Mouse (Mus musculus) limb, embryonic 15.5 days (tissue): ENCODE results near the gene Gm20388. TPM values are rescaled to one million over a fixed set of nuclear protein-coding genes. Genes with fewer than 3 reads are reported as not detected.
"Not testable (repeated sequence)": the region's sequence is repeated elsewhere in the genome, so short reads cannot be mapped to it uniquely, and the experiment has no call there.

ENCODE experiments used
- ATAC-seq: fragments of 200-750 bp; cut with Nextera tagmentation; 2 replicates; pipeline ENCODE4 v1.8.0; 2017; ENCODE audit warnings: low read depth, moderate TSS enrichment; ENCODE audit not compliant: insufficient number of reproducible peaks, low FRiP score, low TSS enrichment
- H3K27ac ChIP-seq: fragments of 300-500 bp; sonication (generic); 2 replicates; pipeline ENCODE4 v1.5.1; 2015; ENCODE audit warnings: moderate library complexity, mild to moderate bottlenecking, inconsistent platforms
- H3K27me3 ChIP-seq: fragments of 300-500 bp; sonication (generic); 2 replicates; pipeline ENCODE4 v1.6.1; 2015; ENCODE audit warnings: inconsistent platforms
- H3K36me3 ChIP-seq: fragments of 300-500 bp; sonication (generic); 2 replicates; pipeline ENCODE4 v1.6.1; 2015; ENCODE audit warnings: inconsistent platforms
- H3K4me1 ChIP-seq: fragments of 300-500 bp; sonication (generic); 2 replicates; pipeline ENCODE4 v1.6.1; 2015; ENCODE audit warnings: inconsistent platforms
- H3K4me2 ChIP-seq: fragments of 300-500 bp; sonication (generic); 2 replicates; pipeline ENCODE4 v1.6.1; 2015; ENCODE audit warnings: mild to moderate bottlenecking, inconsistent platforms
- H3K4me3 ChIP-seq: fragments of 300-500 bp; sonication (generic); 2 replicates; pipeline ENCODE4 v1.5.1; 2015; ENCODE audit warnings: mild to moderate bottlenecking, inconsistent platforms
- H3K9ac ChIP-seq: fragments of 300-500 bp; sonication (generic); 2 replicates; pipeline ENCODE4 v1.6.1; 2015; ENCODE audit warnings: inconsistent platforms
- H3K9me3 ChIP-seq: fragments of 300-500 bp; sonication (generic); 2 replicates; pipeline ENCODE4 v1.6.1; 2016; ENCODE audit warnings: inconsistent platforms
- WGBS: fragments of 180-500 bp; shearing (Covaris S2); methylation state at CpG from one replicate; pipeline ENCODE4 v1.1.7; 2015; 5-methylcytosine and 5-hydroxymethylcytosine counted together
- polyA plus RNA-seq: library from polyadenylated mRNA; unstranded; fragments of >200 nt; fragmentation: Nextera tagmentation; extraction: Ambion mirVana; gene quantifications from 2 replicates; pipeline ENCODE4 v1.2.1, GENCODE M21; 2015

The Gm20388 gene
- polyA plus RNA-seq, 1 experiment from 2014 or later, result 4.9 TPM

- Histone ChIP-seq H3K27ac (no peak overlapping the region), H3K4me2 (no peak overlapping the region), H3K4me3 (no peak overlapping the region), H3K9me3 (no peaks in the 10 kb centered on the region), H3K9ac (no peak overlapping the region), H3K36me3 (no peaks in the 10 kb centered on the region), H3K4me1 (peaks cover 14% of the 10 kb centered on the region; the same call in 1 of the 2 replicates), H3K27me3 (peaks cover 9% of the 10 kb centered on the region; the same call in 1 of the 2 replicates)
- ATAC-seq, result no peak
- WGBS, result 58% methylated on average over 2 of the region's 2 CpGs
These were observed 788.9 kb downstream of the Gm20388 start for GRCm38 (mm10) chr8:120699565-120699964.

DNA sequence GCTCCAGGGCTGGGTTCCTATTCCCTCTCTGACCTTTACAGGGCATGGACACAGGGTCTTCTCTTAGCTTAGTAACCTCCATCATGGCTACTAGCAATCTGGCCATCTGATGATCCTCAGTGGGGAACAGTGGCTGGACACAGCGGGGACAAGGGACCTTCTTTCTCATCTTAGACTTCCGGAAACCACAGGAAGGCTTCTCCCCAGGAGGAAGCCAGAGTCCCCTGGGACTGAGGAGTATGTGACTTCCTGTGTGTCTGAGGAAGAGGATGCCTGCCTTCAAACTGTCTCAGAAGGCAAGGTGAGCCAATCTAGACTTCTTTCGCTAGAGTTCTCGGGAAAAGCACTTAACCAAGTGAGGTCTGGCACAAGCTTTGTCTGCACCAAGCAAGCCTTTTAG lies 789.4 kb downstream of the Gm20388 start:
- 85% methylated on average over 4 of the region's 4 CpGs for WGBS
- no peak overlapping the region for H3K27ac ChIP-seq
- ATAC-seq, result no peak

DNA sequence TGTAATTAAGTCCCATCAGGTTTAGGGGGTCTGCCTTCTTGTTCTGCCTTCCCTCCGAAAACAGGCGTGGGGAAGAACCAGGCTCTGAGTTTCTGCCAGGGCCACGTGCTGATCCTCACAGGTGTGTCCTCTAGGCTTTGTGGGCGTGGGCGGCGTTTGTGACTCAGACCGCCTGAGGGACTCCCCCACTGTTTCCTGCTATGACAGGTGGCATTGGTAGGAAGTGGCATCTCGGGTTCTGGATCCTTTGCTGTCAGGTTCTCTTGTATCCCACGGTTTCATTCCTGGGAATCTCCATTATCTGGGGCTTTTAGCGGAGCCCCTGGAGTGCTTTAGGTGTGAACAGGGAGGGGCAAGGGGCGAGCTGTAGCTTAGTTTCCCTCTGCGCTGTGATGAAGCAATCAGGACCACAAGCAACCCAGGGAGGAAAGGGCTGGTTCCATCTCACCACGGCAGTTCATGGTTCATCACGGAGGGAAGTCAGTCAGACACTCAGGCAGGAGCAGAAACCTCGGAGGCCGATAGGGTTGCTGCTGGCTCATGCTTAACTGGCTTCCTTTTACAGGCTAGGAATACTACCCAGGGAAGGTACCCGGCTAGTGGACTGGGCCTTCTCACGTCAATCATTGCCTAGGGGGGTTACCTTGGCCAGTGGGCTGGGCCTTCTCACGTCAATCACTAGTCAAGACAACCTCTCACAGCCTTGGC lies 791.3 kb downstream of the Gm20388 start:
- Histone ChIP-seq H3K27me3 (peaks cover 13% of the 10 kb centered on the region), H3K4me2 (no peak overlapping the region), H3K36me3 (no peaks in the 10 kb centered on the region), H3K9me3 (no peaks in the 10 kb centered on the region), H3K4me1 (peaks cover 7% of the 10 kb centered on the region; the same call in 1 of the 2 replicates), H3K27ac (no peak overlapping the region), H3K4me3 (no peak overlapping the region), H3K9ac (no peak overlapping the region)
- ATAC-seq, result no peak
- 36% methylated on average over 19 of the region's 19 CpGs for WGBS

More for the DNA sequence above, 789.4 kb downstream of the Gm20388 start:
- Histone ChIP-seq H3K9me3 (no peaks in the 10 kb centered on the region), H3K27me3 (peaks cover 11% of the 10 kb centered on the region; the same call in 1 of the 2 replicates), H3K36me3 (no peaks in the 10 kb centered on the region), H3K4me2 (no peak overlapping the region), H3K4me1 (peaks cover 13% of the 10 kb centered on the region; the same call in 1 of the 2 replicates), H3K4me3 (no peak overlapping the region), H3K9ac (no peak overlapping the region)

DNA sequence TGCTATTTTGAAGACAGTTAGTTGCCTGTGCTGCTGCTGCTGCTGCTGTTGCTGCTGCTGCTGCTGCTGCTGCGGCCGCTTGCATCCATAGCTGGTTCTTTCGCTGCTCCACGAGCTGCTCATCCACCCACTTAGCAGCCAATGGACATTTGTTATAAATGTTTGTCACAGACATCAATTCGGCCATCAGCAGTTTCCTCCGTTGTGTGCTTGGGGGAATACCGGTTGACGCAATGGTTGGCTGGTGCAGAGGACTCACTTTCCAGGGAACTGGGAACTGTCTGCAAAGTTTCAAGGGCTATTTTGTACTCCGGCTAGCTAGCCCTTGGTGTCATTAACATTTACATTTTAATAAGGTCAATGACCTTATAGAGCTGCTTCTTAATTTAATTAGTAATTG lies 793.6 kb downstream of the Gm20388 start:
- no peaks in the 10 kb centered on the region for H3K9me3 ChIP-seq
- no peak overlapping the region for H3K4me2 ChIP-seq
- no peak for ATAC-seq
- H3K27ac ChIP-seq, result no peak overlapping the region
- no peak overlapping the region for H3K4me3 ChIP-seq
- H3K9ac ChIP-seq, result no peak overlapping the region
- H3K36me3 ChIP-seq, result no peaks in the 10 kb centered on the region
- 26% methylated on average over 9 of the region's 9 CpGs for WGBS
- peaks cover 2% of the 10 kb centered on the region; the same call in 1 of the 2 replicates for H3K4me1 ChIP-seq
- peaks cover 13% of the 10 kb centered on the region for H3K27me3 ChIP-seq

- Histone ChIP-seq H3K27ac (no peak overlapping the region), H3K4me3 (no peak overlapping the region), H3K9me3 (no peaks in the 10 kb centered on the region), H3K9ac (no peak overlapping the region), H3K4me1 (peaks cover 2% of the 10 kb centered on the region; the same call in 1 of the 2 replicates), H3K36me3 (no peaks in the 10 kb centered on the region), H3K4me2 (no peak overlapping the region), H3K27me3 (peaks cover 13% of the 10 kb centered on the region)
- 70% methylated on average over 15 of the region's 15 CpGs for WGBS
- ATAC-seq, result no peak
These were observed 794.5 kb downstream of the Gm20388 start for GRCm38 (mm10) chr8:120705163-120705562.

DNA sequence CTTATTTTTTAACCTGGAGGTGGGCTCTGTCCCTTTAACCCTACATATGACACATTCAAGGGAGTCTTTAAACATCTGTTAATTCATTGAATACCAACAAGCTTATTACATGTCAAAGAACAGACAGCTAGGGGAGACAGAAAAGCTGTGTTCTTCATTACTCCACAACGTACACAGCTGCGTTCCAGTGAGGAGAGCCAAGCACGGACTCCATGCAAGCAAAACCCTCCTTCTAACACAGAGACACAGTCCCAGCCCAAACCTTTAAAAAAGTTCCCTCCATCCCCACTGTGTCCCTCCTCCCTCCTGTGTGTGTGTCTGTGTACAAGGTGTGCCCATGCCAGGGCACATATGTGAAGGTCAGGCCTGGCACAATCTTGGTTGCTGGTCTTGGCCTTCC lies 795.6 kb downstream of the Gm20388 start:
- ATAC-seq, result no peak
- H3K9ac ChIP-seq, result no peak overlapping the region
- peaks cover 13% of the 10 kb centered on the region for H3K27me3 ChIP-seq
- H3K27ac ChIP-seq, result no peak overlapping the region
- H3K4me2 ChIP-seq, result no peak overlapping the region
- 63% methylated on average over 3 of the region's 3 CpGs for WGBS
- no peak overlapping the region for H3K4me3 ChIP-seq
- H3K9me3 ChIP-seq, result no peaks in the 10 kb centered on the region
- no peaks in the 10 kb centered on the region for H3K36me3 ChIP-seq
- peaks cover 2% of the 10 kb centered on the region; the same call in 1 of the 2 replicates for H3K4me1 ChIP-seq

- H3K4me2 ChIP-seq, result no peak overlapping the region
- no peak for ATAC-seq
- H3K9me3 ChIP-seq, result no peaks in the 10 kb centered on the region
- H3K36me3 ChIP-seq, result no peaks in the 10 kb centered on the region
- H3K27me3 ChIP-seq, result peaks cover 8% of the 10 kb centered on the region
- 0 out of 2 replicates have a peak, but pooled peaks cover under 1% of the 10 kb centered on the region for H3K4me1 ChIP-seq
- no peak overlapping the region for H3K4me3 ChIP-seq
- no peak overlapping the region for H3K27ac ChIP-seq
- no peak overlapping the region for H3K9ac ChIP-seq
- WGBS, result 80% methylated on average over 10 of the region's 10 CpGs
These were observed 798.5 kb downstream of the Gm20388 start for GRCm38 (mm10) chr8:120709176-120709575.

DNA sequence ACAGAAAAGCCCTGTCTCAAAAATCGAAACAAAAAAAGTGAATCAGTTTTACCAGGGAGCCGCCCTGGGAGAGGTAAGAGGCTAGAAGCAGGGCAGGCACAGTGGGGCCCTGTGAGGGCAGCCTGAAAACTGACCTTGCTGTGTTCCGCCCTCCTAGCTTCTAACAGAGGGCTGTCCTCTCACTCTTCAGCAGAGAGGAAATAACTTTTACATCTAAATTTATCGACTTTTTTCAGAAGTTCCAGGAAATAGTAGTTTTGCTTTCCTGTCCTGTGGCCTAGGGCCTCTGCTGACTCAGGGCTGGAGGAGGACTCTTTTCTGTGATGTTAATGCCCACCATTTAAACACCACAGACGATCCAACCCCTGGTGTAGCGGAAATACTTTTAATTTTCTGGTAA lies 804.6 kb downstream of the Gm20388 start:
- 70% methylated on average over 6 of the region's 6 CpGs for WGBS
- no peak overlapping the region for H3K9ac ChIP-seq
- no peak for ATAC-seq
- H3K27me3 ChIP-seq, result no peaks in the 10 kb centered on the region
- no peak overlapping the region for H3K4me3 ChIP-seq
- no peak overlapping the region for H3K27ac ChIP-seq
- no peaks in the 10 kb centered on the region for H3K36me3 ChIP-seq
- H3K4me1 ChIP-seq, result no peaks in the 10 kb centered on the region
- H3K4me2 ChIP-seq, result no peak overlapping the region
- H3K9me3 ChIP-seq, result no peaks in the 10 kb centered on the region

DNA sequence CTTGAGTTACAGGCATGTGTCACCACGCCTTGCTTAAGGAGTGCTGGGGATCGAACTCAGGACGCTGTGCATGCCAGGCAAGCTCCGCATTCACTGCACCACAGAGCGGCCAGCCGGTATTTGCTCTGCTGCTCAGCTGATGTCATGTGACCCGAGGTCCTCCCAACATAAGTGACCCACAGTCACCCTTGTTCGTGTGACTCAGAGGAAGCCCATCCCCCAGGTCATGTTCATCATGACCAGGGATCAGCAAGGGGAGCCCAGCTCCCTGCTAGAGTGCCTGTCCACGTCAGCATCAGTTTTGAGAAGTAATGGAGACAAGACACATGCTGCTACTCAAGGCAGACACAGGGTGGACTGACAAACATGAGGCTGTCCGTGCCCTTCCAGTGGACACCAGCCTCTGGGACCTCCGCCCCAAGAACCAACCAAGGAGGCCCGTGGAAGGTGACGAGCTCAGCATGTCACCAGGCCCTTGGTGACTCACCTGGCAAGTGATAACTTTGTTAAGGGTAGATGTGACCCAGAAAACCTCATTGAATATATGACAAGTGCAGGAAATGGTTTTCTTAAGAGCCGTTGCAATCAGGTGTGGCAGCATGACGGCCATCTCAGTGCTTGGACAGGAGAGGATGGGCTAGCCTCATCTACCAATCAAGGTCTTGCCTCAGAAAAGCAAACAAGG lies 805.5 kb downstream of the Gm20388 start:
- WGBS, result 82% methylated on average over 15 of the region's 15 CpGs
- Histone ChIP-seq H3K4me1 (no peaks in the 10 kb centered on the region), H3K36me3 (no peaks in the 10 kb centered on the region), H3K9me3 (no peaks in the 10 kb centered on the region), H3K27me3 (no peaks in the 10 kb centered on the region), H3K9ac (no peak overlapping the region), H3K4me3 (no peak overlapping the region), H3K4me2 (no peak overlapping the region), H3K27ac (no peak overlapping the region)
- 0 out of 2 replicates have a peak, but pooled peaks have one; percentile 24 for ATAC-seq

DNA sequence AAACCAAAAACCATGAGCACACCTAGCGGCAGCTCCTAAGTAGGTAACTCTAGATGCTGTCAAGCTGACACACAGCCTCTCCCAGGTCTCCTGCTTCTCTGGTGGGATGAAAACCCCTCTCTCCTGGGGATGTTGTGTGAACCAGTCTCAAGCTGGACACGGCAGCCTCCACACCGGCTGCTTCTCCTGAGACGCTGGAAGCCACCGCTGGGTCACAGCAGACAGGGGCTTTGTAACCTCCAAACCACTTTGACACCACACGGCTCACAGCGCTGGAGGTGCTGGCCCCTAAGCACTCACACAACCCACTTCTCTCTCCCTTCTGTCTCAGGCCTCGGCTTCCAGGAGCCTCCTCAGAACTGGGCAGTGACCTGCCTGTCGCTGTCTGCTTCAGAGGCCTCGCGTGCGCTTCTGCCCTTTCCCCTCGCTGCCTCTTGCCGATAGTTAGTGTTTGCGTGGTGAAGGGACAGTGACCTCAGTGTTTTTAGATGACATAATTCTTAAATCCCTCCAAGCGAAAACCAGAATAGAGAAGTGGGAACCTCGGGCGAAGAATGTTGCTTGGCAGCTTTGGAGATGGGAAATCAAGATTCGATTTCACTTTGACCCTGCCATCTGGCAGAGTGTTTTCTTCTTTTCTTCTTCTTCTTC lies 809.1 kb downstream of the Gm20388 start:
- Histone ChIP-seq H3K4me1 (no peaks in the 10 kb centered on the region), H3K9me3 (no peaks in the 10 kb centered on the region), H3K27ac (no peak overlapping the region), H3K4me2 (no peak overlapping the region), H3K36me3 (no peaks in the 10 kb centered on the region), H3K27me3 (no peaks in the 10 kb centered on the region), H3K9ac (no peak overlapping the region), H3K4me3 (no peak overlapping the region)
- WGBS, result 64% methylated on average over 19 of the region's 19 CpGs
- no peak for ATAC-seq

DNA sequence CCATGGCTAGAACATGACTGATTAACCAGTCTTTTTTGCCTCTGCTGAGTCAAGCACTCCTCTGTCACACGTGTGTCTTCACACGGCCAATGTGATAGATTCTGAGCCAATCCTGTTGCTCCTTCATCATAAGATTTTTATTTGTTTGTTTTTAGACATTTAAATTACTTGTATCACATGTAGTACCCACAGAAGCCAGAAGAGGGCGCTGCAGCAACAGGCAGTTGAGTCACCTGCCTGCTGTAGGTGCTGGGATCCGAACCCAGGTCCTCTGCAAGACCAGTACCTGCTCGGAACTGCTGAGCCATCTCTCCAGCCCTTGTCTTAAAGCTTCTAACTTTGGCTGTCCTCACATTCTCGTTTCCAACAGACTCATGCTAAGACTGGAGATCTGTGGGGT lies 812.4 kb downstream of the Gm20388 start:
- 70% methylated on average over 6 of the region's 6 CpGs for WGBS
- Histone ChIP-seq H3K4me3 (no peak overlapping the region), H3K9ac (no peak overlapping the region), H3K27me3 (no peaks in the 10 kb centered on the region), H3K27ac (no peak overlapping the region), H3K9me3 (no peaks in the 10 kb centered on the region), H3K4me1 (no peaks in the 10 kb centered on the region), H3K4me2 (no peak overlapping the region), H3K36me3 (no peaks in the 10 kb centered on the region)
- no peak for ATAC-seq

- H3K27me3 ChIP-seq, H3K4me1 ChIP-seq, H3K36me3 ChIP-seq, ATAC-seq, H3K4me3 ChIP-seq, H3K9me3 ChIP-seq, H3K9ac ChIP-seq, H3K4me2 ChIP-seq, H3K27ac ChIP-seq: not testable (repeated sequence)
- WGBS, result 92% methylated on average over 4 of the region's 4 CpGs
These were observed 813.5 kb downstream of the Gm20388 start for GRCm38 (mm10) chr8:120724096-120724495.
